Mouse (Mus musculus) neutrophil, adult 83 days (primary cell): ENCODE data around the gene Inhbb. TPM values are rescaled to one million over a fixed set of nuclear protein-coding genes. Genes with fewer than 3 reads are reported as not detected.

Experiments
- total RNA-seq, 2 experiments: library from RNA; stranded (reverse); gene quantifications; one replicate each; pipeline ENCODE4 v1.2.4; 2023

The Inhbb gene
- total RNA-seq, result under 1 TPM in 1 of 2 experiments, not detected in 1; 0.09 TPM

DNA sequence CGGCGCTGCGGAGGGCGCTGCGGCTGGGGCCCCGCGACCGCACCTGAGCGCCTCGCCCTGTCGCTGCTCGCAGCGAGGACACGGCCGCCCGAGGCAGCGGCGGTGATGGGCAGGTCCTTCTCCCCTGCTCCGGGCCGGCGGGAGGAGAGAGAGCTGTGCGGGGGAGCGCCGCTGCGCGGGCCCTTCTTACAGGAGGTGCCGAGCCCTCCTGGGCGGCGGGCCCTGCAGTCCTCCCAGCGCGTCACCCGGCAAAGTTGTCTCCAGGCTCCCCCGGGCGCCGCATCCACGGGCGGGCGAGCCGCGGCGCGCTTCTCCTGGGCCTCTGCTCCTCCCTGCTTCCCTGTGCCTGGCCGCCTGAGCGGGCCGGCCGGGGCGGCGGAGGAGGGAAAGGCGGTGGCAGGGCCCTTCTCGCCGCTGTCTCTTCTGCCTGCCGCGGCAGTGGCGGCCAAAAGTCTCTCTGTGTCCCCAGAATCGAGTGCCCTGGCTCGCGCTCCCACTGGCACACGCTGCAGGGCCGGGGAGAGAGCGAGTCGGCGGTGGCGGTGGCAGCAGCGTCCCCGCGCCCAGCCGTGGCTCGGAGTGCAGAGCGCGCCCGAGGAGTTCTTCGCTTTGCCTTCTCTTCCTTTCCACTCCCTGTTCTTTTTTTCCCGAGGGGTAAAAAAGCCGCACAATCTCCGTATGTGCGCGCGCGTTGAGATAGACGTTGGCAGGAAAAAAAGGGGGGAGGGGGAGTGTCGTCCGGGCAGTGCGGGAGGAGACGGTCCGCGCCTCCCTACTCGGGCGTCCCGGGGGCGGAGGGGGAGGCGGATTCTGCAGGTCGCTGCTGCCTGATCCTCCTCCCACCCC lies at the start of gene Inhbb:
Gene Inhbb, minus strand, starts transcription at position 673 of the 846 bp plus-strand sequence.

Other genes with a start within 250 kb of the Inhbb start
- gene Ralb, start 82.5 kb upstream of the Inhbb start, total RNA-seq, result 10 to 100 TPM; 83.1 to 88.3 TPM
- 10 to 100 TPM; 26.2 to 31.1 TPM for gene Tmem185b, start 103.9 kb upstream of the Inhbb start, total RNA-seq
- gene Epb41l5, start 226.8 kb upstream of the Inhbb start, total RNA-seq, result under 1 TPM; 0.44 to 0.55 TPM